Mouse (Mus musculus) ovary, postnatal 14 days (tissue): ENCODE measurements at regions not wholly inside any gene's neighbourhood (a gene's known extent, or its start where the extent isn't known, plus 50 kb on each side); places are given as distances from the start of the nearest gene placed in this dataset.

Experiments used
- DNase-seq: peaks from one replicate; pipeline ENCODE4 v3.0.0; 2022; ENCODE audit warnings: low spot score

- DNase-seq: no peak
Observed at GRCm38 (mm10) chr9:50257162-50257561, 87.6 kb downstream of the Rpl10-ps3 start.

DNA sequence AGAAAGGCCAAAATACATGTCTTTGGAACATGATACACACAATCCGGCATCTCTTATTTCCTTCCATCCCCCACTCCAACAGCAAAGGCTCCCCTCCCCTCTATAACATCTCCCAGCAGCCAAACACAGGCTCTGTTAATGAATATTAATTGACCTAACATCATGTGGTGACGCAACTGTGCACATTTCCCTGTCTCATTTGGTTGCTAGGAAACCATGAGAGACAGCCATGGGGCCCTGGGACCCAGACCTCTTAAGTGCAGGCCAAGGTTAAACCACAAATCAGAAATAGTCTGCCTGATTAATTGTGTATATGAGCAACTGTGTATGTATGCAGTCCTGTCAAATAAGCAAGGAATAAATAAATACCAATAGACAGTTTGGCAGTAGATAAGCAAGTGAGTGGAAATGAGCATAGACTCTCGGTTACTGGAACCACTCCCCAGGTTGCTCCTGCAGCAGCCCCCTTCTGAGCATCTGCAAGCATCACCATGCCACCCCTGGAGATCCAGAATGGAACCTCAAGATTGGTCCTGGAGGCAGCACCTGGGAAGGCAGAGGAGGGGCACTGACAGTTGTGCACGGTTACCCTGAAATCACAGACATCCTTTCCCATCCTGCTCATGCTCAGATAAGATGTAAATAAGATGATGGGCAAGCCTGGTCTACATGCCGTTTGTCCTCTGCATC is 99.6 kb downstream of the Rpl10-ps3 start:
- DNase-seq: no peak

DNA sequence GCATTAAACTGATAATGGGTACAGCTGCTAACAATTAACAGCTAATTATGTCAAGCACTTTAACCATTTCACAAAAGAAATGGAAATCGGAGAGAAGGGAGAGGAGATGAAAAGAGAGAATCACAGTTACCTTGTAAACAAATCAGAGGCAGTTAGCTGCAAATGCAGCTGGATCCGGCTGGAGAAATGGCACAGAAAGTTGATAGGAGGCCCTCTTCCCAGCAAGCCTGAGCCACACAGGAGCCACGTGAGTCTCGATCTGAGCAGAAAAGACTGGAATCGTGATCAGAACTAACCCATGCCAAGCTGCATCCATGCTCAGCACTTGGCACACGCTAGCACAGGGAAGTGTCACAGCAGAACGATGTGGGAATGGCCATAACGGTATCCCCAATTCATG is 103.8 kb downstream of the Rpl10-ps3 start:
- DNase-seq: no peak

DNA sequence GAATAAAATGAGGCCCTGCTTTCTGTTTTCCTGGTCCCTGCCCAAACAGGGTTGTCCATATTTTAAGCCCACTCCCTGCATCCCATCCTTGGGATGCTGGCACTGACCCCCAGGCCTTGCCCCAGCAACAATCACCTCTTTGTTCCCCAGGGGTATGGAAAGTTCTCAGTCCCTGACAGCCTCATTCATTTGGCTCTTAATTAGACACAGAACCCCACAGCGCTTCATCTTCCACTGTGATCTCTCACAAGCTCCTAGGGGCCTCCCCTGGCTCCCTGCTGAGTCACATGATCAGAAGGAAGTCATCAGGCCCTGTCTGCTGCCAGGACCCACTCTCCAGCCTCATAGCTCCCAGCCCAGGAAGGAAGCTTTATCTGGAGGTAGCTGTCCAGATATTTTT is 108.9 kb downstream of the Rpl10-ps3 start:
- no peak for DNase-seq

DNA sequence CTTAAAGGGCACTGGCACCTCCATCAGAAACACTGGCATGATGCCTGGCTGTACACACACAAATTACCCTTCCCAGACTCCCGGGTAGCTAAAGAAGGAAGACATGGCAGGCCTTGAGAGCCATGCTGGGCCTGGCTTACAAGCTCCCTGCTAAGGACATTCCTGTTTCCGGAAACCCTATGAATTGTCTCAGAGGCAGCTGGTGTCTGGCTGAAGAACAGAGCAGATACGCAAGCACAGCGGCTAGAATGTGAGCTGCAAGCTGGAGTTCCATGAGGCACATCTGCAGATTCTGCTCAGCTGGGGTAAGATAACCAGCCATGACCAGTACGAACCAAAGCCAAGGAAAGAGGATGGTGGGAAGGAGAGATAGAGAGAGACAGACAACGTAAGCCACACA is 110.1 kb downstream of the Rpl10-ps3 start:
- no peak for DNase-seq

GRCm38 (mm10) chr9:50232958-50233510 is 111.7 kb downstream of the Rpl10-ps3 start:
- no peak for DNase-seq

DNA sequence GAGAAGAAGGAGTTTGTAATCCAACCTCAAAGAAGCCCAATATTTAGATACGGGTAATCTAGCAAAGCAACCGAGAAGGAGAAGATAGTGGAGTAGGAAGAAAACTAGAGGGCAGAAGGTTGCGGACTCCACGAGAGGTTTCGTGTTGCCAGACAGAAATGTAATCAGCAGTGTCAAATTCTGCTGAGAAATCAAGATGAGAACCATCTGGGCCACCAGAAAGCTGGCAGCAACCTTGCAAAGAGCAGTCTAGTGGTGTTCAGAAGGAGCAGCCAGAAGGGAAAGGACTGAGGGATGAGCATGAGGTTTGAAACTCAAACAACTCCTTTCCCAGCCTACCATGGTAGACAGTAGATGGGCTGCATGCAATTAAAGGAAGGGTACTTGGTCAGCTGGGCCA is 134.3 kb downstream of the Rpl10-ps3 start:
- DNase-seq: no peak

GRCm38 (mm10) chr9:50199422-50200218 is 145.1 kb downstream of the Rpl10-ps3 start:
- no peak for DNase-seq

- DNase-seq: no peak
Observed at GRCm38 (mm10) chr9:50192400-50193110, 152.2 kb downstream of the Rpl10-ps3 start.

- no peak for DNase-seq
Observed at GRCm38 (mm10) chr9:50191136-50191535, 153.6 kb downstream of the Rpl10-ps3 start.

DNA sequence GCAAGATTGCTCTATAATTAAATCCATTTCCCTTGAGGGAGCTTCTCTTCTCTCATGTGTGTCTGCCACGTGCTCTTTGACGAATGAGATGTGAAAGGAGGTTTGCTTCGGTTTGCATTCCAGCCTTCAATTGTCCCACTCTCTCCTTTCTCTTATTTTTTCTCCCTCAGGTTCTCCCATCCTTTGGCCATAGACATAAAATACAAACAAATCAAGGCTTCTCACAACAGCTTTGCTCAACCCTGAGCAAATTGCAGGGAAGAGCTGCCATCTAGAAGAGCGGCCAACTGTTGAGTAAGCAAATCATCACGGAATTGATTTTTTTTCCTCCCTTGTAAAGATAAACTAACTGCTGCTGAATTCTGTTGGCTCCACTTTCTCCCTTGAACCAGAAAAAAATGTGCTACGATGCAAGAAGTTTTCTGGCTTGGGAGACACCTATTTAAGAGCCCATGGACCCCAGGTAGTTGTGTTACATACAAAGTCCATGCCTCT is 156.1 kb downstream of the Rpl10-ps3 start:
- no peak for DNase-seq

- DNase-seq: no peak
Observed at GRCm38 (mm10) chr9:50181360-50181759, 163.4 kb downstream of the Rpl10-ps3 start.

DNA sequence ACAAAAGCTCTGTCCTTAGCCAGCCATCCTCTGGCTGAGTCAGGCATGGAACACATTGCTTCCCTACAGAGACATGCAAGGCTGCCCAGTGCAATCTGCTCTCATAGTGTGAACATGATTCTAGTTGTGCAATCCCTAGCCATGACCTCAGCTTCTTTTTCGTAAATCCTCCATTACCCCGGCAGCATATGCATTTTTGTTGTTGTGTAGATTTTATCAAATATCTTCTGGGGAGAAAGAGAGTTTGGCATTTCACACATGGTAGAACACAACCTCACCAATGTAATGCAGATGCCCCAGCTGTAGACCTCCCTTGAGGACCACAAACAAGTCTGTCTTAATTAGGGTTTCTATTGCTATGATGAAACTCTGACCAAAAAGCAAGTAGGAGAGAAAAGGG is 168.6 kb downstream of the Rpl10-ps3 start:
- no peak for DNase-seq

GRCm38 (mm10) chr9:50171826-50172464 is 172.8 kb downstream of the Rpl10-ps3 start:
- peak; percentile 49 for DNase-seq

DNA sequence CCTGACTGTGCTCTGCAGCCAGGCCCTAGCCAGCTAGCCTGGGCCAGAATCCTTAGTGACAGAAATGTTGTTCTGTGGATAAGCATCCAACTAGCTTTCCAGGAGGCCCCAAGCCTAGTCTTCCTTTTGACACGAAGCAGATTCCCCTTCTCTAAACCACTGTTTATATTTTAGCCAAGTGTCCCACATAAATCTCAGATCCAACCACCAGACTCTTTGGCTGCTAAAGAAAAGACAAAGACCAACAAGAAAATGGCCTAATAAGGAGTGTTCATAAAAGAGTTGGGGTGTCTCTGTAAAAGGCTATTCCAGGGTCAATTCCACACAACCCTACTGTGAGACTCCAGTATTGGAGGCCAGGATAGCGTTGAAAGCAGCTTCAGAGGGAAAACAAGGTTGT is 173.6 kb downstream of the Rpl10-ps3 start:
- no peak for DNase-seq

- no peak for DNase-seq
Observed at GRCm38 (mm10) chr9:50170637-50171036, 174.1 kb downstream of the Rpl10-ps3 start.

DNA sequence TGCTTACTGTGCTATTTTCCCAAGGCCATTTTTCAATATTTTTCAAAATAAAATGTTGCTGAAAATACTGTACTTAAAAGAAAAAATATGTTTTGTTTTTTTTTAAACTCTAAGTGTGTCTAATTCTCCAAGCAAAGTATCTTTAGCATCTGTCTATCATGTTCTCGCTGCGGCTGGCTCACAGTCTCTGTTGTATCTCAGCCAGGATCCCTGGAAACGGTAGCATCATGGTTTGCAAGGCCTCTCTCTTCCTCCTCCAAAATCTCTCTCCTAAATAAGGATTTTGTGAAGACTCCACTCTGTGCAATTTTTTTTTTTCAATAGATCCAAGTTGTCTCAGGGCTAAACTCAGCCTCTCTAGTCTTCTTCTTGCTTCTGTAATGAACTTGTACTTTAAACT is 190.2 kb downstream of the Rpl10-ps3 start:
- no peak for DNase-seq

- DNase-seq: no peak
Observed at GRCm38 (mm10) chr9:50150091-50150490, 194.7 kb downstream of the Rpl10-ps3 start.

- DNase-seq: peak; percentile 6
Observed at GRCm38 (mm10) chr9:50142756-50143155, 202.0 kb downstream of the Rpl10-ps3 start.

DNA sequence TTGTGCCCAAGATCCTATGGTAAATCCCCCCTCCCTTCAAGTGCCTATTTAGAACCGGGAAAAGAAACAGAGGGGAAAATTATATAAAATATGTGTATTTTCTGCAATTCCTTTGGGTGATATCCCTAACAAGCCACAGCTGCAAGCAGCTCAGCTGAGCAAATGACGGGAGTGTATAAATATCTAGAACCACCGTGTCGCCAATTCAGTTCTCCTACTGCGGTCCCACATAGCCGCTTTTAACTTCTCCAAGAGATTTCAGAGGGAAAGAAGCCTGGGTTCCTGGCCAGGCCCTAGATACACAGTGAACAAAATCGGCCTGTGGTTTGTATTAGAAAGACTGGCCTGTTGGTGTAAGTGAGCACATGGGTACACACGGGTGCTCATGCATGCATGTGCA is 202.7 kb downstream of the Rpl10-ps3 start:
- DNase-seq: no peak

DNA sequence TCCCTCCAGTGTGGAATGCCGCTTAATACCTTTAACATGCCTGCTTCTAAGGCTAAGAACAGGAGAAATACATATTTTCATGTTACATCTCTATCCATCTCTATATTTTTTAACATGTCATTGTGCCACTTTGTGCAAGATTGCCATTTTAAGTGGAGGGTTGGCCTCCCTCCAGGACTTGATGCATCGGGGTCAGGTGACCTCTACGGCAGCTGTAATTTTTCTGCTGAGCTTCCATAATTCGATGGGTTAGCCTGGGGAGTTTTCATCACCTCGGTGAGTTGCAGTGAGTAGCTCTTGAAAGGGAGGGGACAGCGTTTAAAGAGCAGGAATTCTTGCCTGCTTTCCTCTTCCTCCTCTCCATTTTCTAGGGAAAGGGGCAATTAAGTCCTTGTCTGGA is 203.6 kb downstream of the Rpl10-ps3 start:
- no peak for DNase-seq
